Mouse (Mus musculus) liver, adult 10 weeks (tissue): ENCODE data around the gene Tmem206. TPM values are rescaled to one million over a fixed set of nuclear protein-coding genes. Genes with fewer than 3 reads are reported as not detected.

ENCODE experiments used
- polyA plus RNA-seq: library from polyadenylated mRNA; stranded (reverse); fragments of 350-450 nt; fragmentation: Illumina TruSeq; extraction: RNeasy Lipid Tissue Mini Kit (QIAGEN cat#74804); gene quantifications from one replicate; pipeline ENCODE4 v1.2.3, GENCODE M21; 2014; ENCODE audit warnings: low read depth, low replicate concordance

Tmem206 gene
- 0.87 TPM for polyA plus RNA-seq

GRCm38 (mm10) chr1:191325726-191326232 lies at the start of gene Tmem206:
Tmem206 (plus strand) TSS chr1:191325912.

GRCm38 (mm10) chr1:191317591-191318196 lies 8.0 kb upstream of the Tmem206 start, which contains the start of gene Nenf:
Nenf (minus strand) TSS chr1:191318194.

Other genes with a start within 250 kb of the Tmem206 start
- not detected for gene Batf3, start 228.1 kb upstream of the Tmem206 start, polyA plus RNA-seq
- gene Fam71a, start 161.1 kb upstream of the Tmem206 start, polyA plus RNA-seq, result not detected
- 3.0 TPM for gene Atf3, start 107.9 kb upstream of the Tmem206 start, polyA plus RNA-seq
- gene Nenf, start 7.7 kb upstream of the Tmem206 start, polyA plus RNA-seq, result not detected
- 215 TPM for gene Ppp2r5a, start 77.4 kb downstream of the Tmem206 start, polyA plus RNA-seq
- 0.26 TPM for gene Dtl, start 249.6 kb downstream of the Tmem206 start, polyA plus RNA-seq
- gene Ints7, start 249.7 kb downstream of the Tmem206 start, polyA plus RNA-seq, result 5.9 TPM